Mouse (Mus musculus): ENCODE data around the gene Tubg2.

DNA sequence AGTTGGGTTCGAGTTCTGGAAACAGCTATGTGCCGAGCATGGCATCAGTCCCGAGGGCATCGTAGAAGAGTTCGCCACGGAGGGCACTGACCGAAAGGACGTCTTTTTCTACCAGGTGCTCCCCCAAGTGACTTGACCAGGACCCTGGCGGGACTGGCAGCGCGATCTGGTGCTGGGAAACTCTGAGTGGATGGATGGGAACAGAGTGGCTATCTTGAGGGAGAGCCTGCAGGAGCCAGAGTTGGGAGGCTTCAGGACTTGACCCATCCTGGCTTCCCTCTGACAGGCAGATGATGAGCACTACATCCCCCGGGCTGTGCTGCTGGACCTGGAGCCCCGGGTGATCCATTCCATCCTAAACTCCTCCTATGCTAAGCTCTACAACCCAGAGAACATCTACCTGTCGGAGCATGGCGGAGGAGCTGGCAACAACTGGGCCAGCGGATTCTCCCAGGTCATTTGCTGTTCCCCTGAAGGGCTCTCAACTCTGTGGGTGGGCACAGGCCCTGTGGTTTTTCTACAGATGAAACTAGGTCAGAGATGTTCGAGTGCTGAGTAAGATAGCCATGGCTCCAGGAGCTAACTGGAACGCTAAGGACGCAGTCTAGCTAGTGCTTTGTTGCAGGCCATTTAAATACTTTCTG is 35.0 kb upstream of the Tubg2 start:
- TF ChIP-seq CTCF (IDR thresholded peaks at IDR 0.05; ENCODE audit: low read depth) (no peak), EP300 (IDR thresholded peaks at IDR 0.05; ENCODE audit: low read depth) (no peak)

Data from liver, postnatal 0 days (tissue).